Mouse (Mus musculus) olfactory bulb, adult 2 months (tissue): Measurements from ENCODE around the gene Atp2a2.

ENCODE experiments used
- CTCF ChIP-seq: fragments of 200-500 bp; IDR thresholded peaks from 2 replicates; pipeline ENCODE4 v1.5.1; 2012; ENCODE audit warnings: low read depth, mild to moderate bottlenecking, low read length, moderate library complexity; ENCODE audit not compliant: insufficient read depth
- POLR2A ChIP-seq: fragments of 200-500 bp; IDR thresholded peaks from 2 replicates; pipeline ENCODE4 v1.6.1; 2012; ENCODE audit warnings: mild to moderate bottlenecking, low read depth, low read length, moderate library complexity; ENCODE audit not compliant: insufficient read depth

DNA sequence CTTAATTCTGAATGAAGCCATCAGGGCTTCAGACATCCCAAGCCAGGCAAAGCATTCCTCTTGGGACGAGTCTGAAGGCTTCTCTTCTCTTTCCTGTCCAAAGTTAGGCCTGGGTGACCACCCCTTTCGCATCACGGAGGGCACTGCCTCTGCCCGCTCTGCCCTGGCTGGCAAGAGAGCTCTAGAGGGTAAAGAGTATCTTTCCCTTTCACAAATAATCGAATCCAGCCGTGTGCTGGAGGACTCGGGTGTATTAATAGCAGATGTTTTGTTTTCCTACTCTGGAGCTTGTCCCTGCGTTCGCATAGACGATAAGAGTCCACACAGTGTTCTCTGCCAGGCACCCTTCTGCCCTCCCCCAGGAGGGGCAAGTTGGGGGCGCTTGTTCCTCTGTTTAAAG is 25.7 kb upstream of the Atp2a2 start:
- no peak for TF ChIP-seq CTCF
- TF ChIP-seq POLR2A = no peak
